Mouse (Mus musculus): ENCODE measurements around the gene Srek1ip1.

Gene Srek1ip1

GRCm38 (mm10) chr13:104843295-104844089 is 51.2 kb downstream of the Srek1ip1 start:
- no peak for DNase-seq

GRCm38 (mm10) chr13:104853645-104854044 is 61.4 kb downstream of the Srek1ip1 start:
- no peak for DNase-seq

DNA sequence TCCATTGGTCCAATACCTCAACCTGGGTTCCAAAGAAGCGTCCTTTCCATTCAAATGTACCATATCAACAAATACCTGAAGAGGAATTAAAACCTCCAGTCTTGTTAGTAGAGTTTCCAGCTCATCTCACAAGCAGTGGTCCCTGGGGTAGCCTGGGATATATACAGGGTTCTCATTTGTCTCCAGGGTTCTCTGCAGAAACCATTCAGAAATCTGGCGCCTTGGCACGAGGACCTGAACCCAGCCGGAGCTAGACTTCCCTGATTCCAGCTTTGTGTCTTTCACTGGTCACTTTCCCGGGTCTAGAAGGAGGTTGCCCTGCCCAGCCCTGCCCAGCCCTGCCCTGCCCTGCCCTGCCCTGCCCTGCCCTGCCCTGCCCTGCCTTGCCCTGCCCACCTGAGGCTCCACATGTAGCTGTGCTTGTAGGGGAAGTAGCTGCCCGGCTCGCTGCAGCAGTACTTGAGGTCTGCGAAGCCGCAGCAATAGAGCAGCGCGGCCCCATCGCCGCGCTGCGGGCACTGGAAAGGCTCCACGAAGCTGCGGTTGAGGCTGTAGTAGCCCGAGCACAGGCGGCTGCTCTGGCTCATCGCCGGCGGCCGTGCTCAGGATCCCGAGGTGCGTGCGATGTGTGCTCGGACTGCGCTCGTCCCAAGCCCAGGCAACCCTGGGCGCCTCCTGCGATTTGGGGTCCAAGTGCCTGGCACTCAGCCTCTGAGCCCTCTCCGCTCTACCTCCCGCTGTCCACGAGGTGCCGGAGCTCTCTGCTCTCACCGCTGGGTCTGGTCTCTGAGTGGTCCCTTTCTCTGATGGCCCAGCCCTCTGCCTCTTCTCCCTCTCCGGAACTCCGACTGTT is 71.1 kb downstream of the Srek1ip1 start, which contains the start of gene Shisal2b:
Gene Shisal2b, minus strand, starts transcription at position 767 of the 853 bp plus-strand sequence.
- DNase-seq: peak; percentile 46 to 62

- no peak for DNase-seq
Measured at GRCm38 (mm10) chr13:104866726-104867125, 74.4 kb downstream of the Srek1ip1 start.

GRCm38 (mm10) chr13:104869907-104870306 is 77.6 kb downstream of the Srek1ip1 start:
- DNase-seq: no peak

DNA sequence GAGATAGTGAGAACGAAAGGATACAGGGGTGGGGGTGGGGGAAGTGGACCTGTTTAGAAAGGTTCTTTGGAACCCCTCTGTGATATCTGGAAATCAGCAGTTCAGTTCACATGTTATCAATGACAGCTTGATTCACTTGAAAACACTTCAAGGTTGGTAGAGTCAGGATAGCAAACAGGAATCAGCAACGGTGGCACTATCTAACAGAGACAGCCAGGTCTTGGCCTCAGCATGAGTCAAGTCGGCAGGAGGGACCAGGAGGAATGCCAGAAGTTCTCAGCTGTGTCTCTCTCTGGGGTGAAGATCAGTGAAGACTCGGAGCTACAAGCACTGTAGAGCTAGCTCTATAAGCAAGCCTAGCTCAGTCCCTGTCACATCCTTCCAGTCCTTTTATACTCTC is 86.2 kb downstream of the Srek1ip1 start:
- no peak for DNase-seq

- DNase-seq: no peak
Measured at GRCm38 (mm10) chr13:104883566-104884249, 91.4 kb downstream of the Srek1ip1 start.

DNA sequence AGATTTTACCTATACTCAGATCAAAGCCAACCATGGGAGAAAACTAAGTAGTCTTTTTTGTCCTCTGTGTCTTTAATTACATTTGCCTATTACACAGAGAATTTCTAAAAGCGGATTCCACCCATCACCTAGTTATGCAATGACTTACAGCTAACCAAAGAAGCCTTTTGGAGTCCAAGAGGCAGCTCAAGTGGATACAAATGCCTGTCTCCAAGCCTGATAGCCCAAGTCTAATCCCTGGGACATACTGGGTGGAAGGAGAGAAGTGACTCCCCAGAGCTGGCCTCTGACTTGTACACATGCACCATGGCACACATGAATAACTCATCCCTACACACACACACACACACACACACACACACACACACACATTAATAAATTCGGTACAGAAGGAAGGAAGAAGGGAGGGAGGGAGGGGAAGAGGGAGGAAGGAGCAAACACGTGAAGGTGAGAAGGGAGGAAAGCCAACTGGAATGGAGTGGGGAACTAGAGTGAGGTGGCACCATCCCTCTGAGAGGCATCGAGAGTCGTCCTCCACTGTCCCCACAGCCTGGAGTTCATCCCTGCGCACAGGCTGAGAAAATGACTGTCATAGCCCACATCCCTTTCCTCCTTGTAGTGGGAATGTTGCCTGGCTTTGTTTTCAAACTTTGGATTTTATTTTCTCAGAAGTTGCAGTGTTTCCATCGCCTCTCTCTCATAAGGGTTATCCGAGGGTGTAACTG is 94.2 kb downstream of the Srek1ip1 start:
- DNase-seq: no peak
